Mouse (Mus musculus): ENCODE results near the gene Cd47.

Cd47 gene

DNA sequence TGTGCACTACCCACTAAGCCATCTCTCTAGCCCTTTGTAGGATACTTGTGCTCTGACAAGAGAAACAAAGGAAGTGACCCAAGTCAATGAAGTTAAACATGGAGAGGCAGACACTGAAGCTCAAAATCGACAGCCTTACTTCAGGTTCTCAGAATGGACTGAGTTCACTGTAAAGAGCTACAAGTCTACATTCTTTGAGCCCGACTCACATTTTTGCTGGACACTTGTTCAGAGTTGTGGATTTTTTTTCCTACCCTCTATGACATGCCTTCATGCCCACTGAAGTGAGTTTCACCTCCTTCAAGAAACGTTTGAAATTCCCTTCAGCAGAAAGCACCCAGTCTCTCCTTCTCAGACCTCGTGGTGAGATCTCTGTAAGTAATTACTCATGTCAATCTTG lies 148.9 kb downstream of the Cd47 start:
- no peak for DNase-seq (ENCODE audit: low spot score in 2 of 2)

DNA sequence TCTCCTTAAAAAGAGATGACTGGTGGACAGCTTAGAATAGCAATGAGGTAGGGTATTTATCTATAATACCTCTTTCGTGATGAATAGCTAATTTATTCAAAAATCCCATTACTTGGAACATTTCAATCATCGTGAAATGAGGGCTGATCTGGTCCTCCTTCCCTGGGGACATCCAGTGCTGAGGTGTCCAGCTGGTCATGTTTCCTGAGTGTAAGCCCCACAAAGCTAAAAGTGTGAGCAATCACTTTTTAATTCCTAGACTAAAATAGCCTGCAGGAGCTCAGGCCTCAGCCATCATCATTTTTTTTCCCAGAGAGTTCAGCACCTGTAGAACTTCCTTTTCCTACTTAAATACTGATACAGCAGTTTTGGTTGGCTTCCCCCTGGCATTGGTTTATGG lies 150.0 kb downstream of the Cd47 start:
- DNase-seq (ENCODE audit: low spot score in 2 of 2): no peak

DNA sequence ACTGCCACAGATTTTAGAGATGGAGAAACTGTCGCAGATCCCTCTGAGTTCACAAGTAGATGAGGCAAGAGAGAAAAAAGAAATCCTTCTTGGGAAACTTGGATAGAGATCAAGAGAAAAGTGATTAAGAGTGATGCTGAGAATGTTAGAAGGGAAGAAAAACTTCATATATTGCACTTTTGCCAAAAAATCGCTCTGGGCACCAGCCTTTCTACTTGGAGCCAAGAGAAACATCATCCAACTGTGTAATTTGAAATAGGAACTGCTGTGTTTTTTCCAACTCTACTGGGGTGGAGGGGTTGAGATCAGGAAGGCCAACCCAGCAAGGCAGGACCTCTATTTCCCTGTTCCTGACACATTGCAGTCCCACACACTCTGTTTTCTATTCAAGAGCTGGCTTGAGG lies 151.0 kb downstream of the Cd47 start:
- DNase-seq (ENCODE audit: low spot score in 2 of 2): no peak

DNA sequence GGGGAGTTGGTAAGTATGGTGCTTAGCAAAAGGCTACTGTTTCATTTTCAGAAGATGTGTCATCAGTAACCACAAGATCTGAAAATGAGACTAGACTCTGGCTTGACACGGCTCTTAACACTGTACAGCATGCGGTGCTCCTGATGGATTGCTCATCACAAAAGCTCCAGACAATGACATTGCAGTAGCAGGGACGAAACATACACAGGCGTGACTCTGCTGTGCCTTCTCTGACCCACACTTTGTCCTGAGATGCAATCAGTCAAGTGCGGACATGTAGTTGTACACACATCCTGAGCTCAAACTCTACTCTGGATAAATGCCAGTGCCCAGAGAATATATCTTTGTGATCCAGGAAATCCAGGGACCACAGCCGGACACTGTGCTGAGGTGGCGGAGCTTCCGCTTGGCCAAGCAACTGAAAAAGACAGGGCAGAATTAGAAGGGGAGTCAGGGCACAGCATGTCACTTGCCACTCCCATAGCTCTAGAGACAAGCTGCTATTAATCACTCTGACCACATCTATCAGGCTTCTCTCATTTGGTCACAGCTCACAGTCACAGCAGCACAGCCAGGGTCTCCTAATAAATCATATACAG lies 151.7 kb downstream of the Cd47 start:
- DNase-seq (ENCODE audit: low spot score in 2 of 2): no peak

DNA sequence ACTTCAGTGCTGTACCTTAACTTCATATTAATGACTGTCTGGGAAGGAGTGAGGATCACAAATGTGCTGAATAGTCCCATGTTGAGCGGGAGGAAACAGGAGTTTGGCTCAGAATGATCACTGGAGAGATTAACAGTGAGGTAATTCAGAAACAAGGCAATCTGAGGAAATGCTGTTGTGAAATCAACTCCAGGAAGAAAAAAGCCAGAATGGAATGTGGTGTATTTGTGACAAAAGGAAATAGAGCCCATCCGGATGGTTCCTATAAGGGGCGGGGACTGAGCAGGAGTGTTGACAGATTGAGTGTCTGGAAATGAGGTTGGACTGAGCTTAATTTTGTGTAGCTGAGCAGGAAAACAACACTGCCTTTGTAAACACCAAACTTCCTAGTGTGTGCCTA lies 153.5 kb downstream of the Cd47 start:
- DNase-seq (ENCODE audit: low spot score in 2 of 2): no peak

DNA sequence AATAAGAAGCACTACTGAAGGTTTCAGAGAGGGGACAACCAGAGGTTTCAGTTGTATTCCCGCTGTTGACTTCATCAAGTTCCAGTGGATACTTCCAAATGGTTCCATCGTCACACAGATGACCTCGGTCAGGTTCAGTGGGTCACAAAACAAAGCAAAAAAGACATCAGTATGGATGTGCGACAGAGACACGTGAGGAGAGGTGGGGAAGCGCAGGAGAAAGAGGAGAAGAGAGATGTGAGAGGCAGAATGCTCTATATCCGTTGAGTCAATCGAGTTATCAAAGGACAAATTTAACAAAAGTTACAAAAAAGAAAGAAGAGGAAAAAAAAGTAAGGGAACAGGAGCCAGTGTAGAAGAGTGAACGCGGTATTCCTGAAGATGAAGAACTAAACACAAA lies 154.6 kb downstream of the Cd47 start:
- DNase-seq (ENCODE audit: low spot score in 2 of 2): no peak

DNA sequence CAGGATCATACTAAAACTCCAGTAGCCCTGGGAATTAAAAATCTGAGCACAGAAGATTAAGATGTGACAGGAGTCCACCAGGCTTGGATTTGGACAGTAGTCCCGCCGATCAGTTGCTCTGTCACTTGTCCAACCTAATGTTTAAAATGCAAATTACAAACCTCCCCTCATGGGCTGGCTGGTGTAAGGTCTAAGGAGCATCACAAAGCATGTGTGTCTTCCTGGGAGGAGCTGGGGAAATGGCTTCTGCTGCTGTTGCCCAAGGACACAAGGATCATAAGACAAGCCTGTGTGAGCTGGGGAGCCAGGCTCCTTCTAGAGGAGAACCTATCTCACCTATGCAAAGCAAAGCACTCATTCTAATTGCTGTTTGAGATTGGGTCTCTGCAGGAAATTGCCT lies 155.0 kb downstream of the Cd47 start:
- no peak for DNase-seq (ENCODE audit: low spot score in 2 of 2)

DNA sequence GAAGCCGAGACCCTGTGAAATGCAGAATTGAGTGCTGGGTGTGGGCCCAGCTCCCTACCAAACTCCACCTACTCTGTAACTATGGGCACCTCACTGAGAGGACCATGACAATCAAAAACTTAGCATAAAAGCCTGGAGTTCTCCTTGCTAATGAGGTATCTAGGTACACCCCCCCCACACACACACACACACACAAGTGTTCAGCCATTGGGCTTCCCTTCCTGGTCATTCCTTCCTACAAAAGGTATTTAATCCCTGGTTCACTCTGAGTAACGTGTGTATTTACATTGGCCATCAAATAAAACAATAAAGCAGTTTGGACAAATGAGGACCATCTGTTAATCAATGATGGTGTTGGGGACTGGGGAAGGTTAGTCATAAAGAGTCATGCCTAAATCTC lies 155.6 kb downstream of the Cd47 start:
- DNase-seq (ENCODE audit: low spot score in 2 of 2): no peak

DNA sequence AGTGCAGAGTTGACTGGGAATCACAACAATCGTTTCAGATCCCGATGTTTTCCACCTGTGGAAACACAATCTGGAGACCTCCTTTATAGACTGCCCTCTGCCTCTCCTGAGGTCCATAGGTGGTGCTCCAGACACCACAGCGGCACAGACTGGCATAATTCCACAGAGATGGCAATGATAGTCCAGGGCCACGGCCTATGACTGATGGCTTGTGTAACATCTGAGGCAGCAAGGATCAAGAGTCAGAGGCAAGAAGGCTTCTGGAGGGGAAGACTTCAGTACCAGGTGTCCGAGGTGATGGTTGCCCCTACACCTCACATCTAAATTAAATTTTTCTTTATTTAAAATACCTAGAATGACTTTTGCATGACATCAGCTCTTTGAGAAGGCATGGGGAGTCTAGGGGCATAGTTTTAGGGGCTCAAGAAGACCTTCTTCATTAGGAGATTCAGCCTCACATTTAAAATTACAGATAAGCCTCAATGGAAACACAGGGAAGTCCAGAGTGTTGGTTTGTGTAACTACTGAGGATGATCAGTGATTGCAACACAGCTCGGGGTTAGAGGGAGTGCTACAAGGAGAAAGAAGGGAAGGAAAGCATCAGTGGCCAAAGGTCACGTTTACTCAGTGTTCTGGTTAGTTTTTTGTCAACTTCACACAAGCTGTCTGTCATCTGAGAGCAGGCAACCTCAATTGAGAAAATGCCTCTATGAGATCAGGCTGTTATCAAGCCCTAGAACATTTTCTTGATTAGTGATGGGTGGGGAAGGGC lies 156.4 kb downstream of the Cd47 start:
- no peak for DNase-seq (ENCODE audit: low spot score in 2 of 2)

DNA sequence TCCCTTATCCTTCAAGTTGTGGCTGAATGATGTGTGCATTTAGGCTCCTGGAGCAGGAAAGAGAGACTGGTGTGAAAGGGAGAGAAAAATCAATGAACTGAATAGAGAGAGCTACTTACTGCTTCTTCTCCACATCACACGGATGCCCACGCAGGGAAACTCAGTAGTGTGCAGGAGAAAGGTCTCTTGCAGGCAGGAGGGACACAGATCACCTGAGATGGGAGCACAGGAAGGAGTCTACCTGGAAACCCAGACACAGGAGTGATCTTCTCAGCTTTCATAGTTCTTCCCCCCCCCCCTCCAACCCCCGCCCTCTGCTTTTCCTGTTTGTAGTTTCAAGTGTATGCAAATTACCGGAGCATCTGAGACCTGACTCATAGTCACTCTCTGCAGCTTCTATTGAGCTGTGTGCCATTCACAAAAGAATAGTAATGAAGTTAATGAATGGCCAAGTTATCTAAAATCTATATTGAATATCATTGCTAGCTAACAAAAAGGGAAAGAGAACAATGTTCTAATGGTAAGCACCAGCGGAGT lies 158.6 kb downstream of the Cd47 start:
- DNase-seq (ENCODE audit: low spot score in 2 of 2): no peak

DNA sequence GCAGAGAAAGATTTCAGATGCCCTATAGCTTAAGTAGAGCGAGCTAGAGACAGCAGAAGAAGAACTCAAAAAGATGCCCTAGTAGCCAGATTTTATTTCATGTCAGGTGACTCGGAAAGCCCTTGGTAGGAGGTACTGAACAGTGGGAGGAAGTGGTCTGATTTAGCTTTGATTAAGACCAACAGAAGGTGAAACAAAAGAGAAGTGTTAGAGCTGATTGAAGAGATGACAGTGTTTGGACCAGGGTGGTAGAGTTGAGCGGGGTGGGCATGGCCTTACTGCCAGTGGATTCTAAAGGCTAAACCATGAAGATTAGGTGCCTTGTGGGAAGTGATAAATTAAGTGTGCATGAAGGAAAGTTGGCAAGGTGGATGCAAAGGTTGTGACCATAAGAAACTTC lies 162.0 kb downstream of the Cd47 start:
- no peak for DNase-seq (ENCODE audit: low spot score in 2 of 2)

DNA sequence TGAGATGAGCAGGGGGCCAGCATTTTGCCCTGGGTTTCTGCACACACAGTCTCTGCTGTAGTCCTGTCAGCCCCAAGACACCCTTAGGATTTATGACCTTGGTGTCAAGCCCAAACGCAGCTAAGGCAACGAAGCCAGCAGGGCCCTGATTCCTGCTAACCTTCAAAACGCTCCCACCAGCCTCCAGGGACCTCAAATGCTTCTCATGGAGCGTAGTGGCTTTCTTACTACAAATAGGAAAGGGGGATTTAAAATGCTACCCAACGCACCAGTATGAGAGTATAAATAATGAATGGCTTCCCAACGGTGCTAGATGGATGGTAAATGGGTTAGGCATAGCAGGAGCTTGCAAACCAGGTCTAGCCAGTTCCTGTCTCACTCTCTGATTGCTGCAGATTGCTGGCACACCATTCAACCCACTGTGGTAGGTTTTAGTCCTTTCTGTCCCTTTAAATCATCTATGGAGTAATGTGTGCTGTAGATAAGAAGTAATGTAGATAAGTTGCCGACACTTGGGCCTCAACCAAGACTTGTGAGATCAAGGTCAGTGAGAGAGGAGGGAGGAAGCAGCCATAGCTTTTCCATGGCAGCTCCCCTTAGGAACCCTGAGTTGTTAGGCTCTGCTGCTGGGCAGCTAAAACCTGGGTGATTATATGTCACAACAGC lies 164.1 kb downstream of the Cd47 start:
- DNase-seq (ENCODE audit: low spot score in 2 of 2): no peak

Data from spleen, postnatal 14 days (tissue).